Mouse (Mus musculus): ENCODE data around the gene Mpzl2. TPM values are rescaled to one million over a fixed set of nuclear protein-coding genes. Genes with fewer than 3 reads are reported as not detected.

Gene Mpzl2
- polyA plus RNA-seq (2014; fragmentation: Nextera tagmentation; extraction: Ambion mirVana): 26.7 and 27.0 TPM in 2 replicates

DNA sequence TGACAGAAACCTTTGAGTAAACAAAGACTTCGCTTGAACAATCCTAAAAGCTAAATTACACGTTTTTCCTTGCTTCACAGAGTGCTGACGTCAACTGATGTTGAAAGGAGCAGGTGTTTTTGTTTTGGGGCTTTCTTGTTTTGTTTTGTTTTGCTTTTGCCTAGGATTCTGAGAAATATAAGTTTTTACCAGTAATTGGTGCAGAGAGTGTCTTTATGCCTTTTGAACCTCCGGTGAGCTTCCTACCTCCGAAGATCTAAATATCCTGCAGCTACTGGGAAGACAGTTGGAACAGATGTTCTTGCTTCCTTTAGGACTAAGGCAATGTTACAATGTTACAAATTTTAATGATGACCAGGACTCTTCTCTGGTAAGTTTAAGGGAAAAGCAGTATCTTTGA, at the start of gene Mpzl2:
TSS of gene Mpzl2 (plus strand) at position 301 of the 400 bp plus-strand sequence.
- 39% methylated on average over 5 of the region's 5 CpGs for WGBS
- Histone ChIP-seq H3K27me3 (replicated peaks; ENCODE audit: control insufficient read depth, insufficient read depth, low read length) (peaks cover 44% of the 10 kb centered on the region), H3K4me2 (ENCODE audit: low read length) (peak within 1 kb of the TSS; percentile 15), H3K36me3 (ENCODE audit: control insufficient read depth, insufficient read depth, low read length) (no peaks in the 10 kb centered on the region), H3K27ac (ENCODE audit: low read depth) (no peak within 1 kb of the TSS), H3K9me3 (ENCODE audit: control insufficient read depth, low read length) (no peaks in the 10 kb centered on the region), H3K9ac (ENCODE audit: low read length) (no peak within 1 kb of the TSS), H3K4me3 (ENCODE audit: low read depth, low read length) (no peak within 1 kb of the TSS), H3K4me1 (replicated peaks; ENCODE audit: control insufficient read depth, insufficient read depth, low read length) (peaks cover 5% of the 10 kb centered on the region; the same call in 1 of the 2 replicates)
- ATAC-seq (replicated peaks; ENCODE audit: low FRiP score, low TSS enrichment, low read depth) (no peak), DNase-seq (ENCODE audit: low spot score) (no peak)

DNA sequence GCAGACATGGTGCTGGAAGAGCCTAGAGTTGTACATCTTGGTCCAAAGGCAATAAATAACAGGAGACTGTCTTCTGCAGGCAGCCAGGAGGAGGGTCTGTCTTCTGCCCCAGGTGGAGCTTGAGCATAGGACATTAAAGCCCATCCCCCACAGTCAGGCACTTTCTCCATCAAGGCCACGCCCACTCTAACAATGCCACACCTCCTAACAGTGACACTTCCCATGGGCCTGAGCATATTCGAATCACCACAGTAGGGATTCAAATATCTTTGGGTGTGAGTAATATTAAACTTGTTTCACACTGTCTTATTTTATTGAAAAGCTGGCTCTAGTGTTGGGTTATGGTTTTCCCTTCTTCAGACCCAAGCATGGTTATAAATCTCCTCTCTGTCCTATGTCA, 47.8 kb upstream of the Mpzl2 start:
- 79% methylated on average over 2 of the region's 2 CpGs for WGBS
- Histone ChIP-seq H3K9ac (ENCODE audit: low read length) (no peak overlapping the region), H3K4me3 (ENCODE audit: low read depth, low read length) (no peak overlapping the region), H3K4me1 (replicated peaks; ENCODE audit: control insufficient read depth, insufficient read depth, low read length) (no peaks in the 10 kb centered on the region), H3K27me3 (replicated peaks; ENCODE audit: control insufficient read depth, insufficient read depth, low read length) (no peaks in the 10 kb centered on the region), H3K9me3 (ENCODE audit: control insufficient read depth, low read length) (no peaks in the 10 kb centered on the region), H3K4me2 (ENCODE audit: low read length) (no peak overlapping the region), H3K36me3 (ENCODE audit: control insufficient read depth, insufficient read depth, low read length) (no peaks in the 10 kb centered on the region), H3K27ac (ENCODE audit: low read depth) (no peak overlapping the region)
- no peak for DNase-seq (ENCODE audit: low spot score)
- ATAC-seq (replicated peaks; ENCODE audit: low FRiP score, low TSS enrichment, low read depth): no peak

DNA sequence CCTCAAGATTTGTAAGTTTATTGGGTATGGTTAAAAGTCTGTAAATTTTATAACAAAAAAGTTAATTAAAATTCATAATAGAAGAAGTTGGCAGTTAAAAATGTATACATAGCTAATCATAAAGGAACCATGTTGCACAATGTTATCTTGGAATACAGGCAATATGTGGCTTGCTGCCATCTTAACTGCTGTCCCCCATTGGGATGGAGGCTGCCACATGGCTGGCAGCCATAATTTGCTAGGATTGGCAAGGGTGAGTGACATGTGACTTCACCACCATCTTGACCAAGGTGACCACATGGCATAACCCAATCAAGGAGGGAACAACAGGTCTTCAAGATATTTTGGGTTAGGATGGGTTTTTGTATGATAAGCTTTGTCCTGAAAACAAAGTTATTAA, 47.3 kb upstream of the Mpzl2 start:
- Histone ChIP-seq H3K4me1 (replicated peaks; ENCODE audit: control insufficient read depth, insufficient read depth, low read length) (no peaks in the 10 kb centered on the region), H3K27ac (ENCODE audit: low read depth) (no peak overlapping the region), H3K9me3 (ENCODE audit: control insufficient read depth, low read length) (no peaks in the 10 kb centered on the region), H3K9ac (ENCODE audit: low read length) (no peak overlapping the region), H3K4me3 (ENCODE audit: low read depth, low read length) (no peak overlapping the region), H3K27me3 (replicated peaks; ENCODE audit: control insufficient read depth, insufficient read depth, low read length) (no peaks in the 10 kb centered on the region), H3K36me3 (ENCODE audit: control insufficient read depth, insufficient read depth, low read length) (no peaks in the 10 kb centered on the region), H3K4me2 (ENCODE audit: low read length) (no peak overlapping the region)
- ATAC-seq (replicated peaks; ENCODE audit: low FRiP score, low TSS enrichment, low read depth): no peak
- DNase-seq (ENCODE audit: low spot score): no peak

DNA sequence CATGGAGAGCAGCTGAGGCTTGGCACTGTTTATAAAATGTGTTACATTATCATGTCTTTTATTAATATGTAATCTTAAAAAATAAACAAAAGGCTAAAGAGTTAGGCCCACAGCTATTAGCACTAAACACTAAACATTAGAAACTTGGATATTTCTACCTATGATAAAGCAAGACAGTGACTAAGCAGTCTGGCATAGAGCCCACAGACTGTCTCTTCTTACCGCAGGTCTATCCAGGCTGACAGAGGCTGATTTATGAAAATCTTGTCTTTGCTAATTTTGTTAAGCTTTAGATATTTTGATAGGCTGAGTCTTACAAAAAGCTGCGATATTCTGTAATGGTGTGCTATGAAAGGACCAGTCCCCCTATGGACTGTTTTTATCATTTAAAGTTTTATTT, 46.3 kb upstream of the Mpzl2 start:
- DNase-seq (ENCODE audit: low spot score): no peak
- H3K9me3 ChIP-seq (ENCODE audit: control insufficient read depth, low read length): no peaks in the 10 kb centered on the region
- H3K4me3 ChIP-seq (ENCODE audit: low read depth, low read length): no peak overlapping the region
- no peaks in the 10 kb centered on the region for H3K4me1 ChIP-seq (replicated peaks; ENCODE audit: control insufficient read depth, insufficient read depth, low read length)
- no peak overlapping the region for H3K9ac ChIP-seq (ENCODE audit: low read length)
- no peaks in the 10 kb centered on the region for H3K36me3 ChIP-seq (ENCODE audit: control insufficient read depth, insufficient read depth, low read length)
- WGBS: 77% methylated on average over 2 of the region's 2 CpGs
- H3K27me3 ChIP-seq (replicated peaks; ENCODE audit: control insufficient read depth, insufficient read depth, low read length): no peaks in the 10 kb centered on the region
- no peak for ATAC-seq (replicated peaks; ENCODE audit: low FRiP score, low TSS enrichment, low read depth)
- no peak overlapping the region for H3K27ac ChIP-seq (ENCODE audit: low read depth)
- H3K4me2 ChIP-seq (ENCODE audit: low read length): no peak overlapping the region

DNA sequence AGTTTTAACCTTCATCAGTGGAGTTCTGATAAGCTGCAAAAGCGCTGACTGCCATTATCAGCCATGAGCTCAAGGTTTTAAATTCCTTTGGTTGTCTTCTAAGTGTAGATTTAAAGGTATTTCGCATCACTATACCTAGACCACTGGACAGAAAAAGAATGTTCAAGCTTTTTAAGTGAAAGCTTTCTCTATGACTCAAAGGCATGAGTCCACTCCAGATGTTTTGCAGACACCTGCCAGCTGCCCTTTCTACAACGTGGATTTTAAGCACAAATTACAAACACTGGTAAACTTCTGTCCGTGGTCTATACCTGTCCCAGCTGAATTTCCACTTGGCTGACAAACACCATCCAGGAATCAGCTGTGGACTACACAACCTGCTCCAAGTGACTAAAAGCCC, 44.6 kb upstream of the Mpzl2 start:
- ATAC-seq (replicated peaks; ENCODE audit: low FRiP score, low TSS enrichment, low read depth): no peak

DNA sequence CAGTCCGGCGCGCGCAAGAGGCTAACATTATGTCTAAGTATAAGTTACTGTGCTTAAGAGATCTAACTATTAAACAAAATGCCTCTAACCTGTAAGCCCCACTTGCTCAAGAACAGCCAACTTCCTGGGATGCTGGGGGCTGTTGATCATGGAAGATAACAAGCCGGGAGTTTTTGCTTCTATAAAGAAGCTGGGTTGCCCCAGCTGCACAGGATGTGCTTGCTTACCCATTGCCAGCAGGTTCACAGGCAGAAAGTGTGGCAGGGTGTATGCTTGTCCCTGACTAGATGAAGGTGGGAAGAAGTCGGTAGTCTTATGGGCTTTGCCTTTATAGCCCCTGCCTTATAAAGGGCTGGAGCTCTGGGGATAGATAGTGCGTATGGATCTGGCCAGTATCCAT, 43.0 kb upstream of the Mpzl2 start:
- H3K4me3 ChIP-seq (ENCODE audit: low read depth, low read length): no peak overlapping the region
- no peaks in the 10 kb centered on the region for H3K4me1 ChIP-seq (replicated peaks; ENCODE audit: control insufficient read depth, insufficient read depth, low read length)
- 92% methylated on average over 7 of the region's 7 CpGs for WGBS
- no peak overlapping the region for H3K9ac ChIP-seq (ENCODE audit: low read length)
- no peaks in the 10 kb centered on the region for H3K36me3 ChIP-seq (ENCODE audit: control insufficient read depth, insufficient read depth, low read length)
- H3K9me3 ChIP-seq (ENCODE audit: control insufficient read depth, low read length): no peaks in the 10 kb centered on the region
- H3K4me2 ChIP-seq (ENCODE audit: low read length): no peak overlapping the region
- H3K27me3 ChIP-seq (replicated peaks; ENCODE audit: control insufficient read depth, insufficient read depth, low read length): 0 out of 2 replicates have a peak, but pooled peaks cover 1% of the 10 kb centered on the region
- DNase-seq (ENCODE audit: low spot score) (no peak), ATAC-seq (replicated peaks; ENCODE audit: low FRiP score, low TSS enrichment, low read depth) (no peak)
- H3K27ac ChIP-seq (ENCODE audit: low read depth): no peak overlapping the region

More for the DNA sequence above, 44.6 kb upstream of the Mpzl2 start:
- no peaks in the 10 kb centered on the region for H3K9me3 ChIP-seq (ENCODE audit: control insufficient read depth, low read length)
- no peak overlapping the region for H3K9ac ChIP-seq (ENCODE audit: low read length)
- no peak overlapping the region for H3K4me3 ChIP-seq (ENCODE audit: low read depth, low read length)
- no peaks in the 10 kb centered on the region for H3K4me1 ChIP-seq (replicated peaks; ENCODE audit: control insufficient read depth, insufficient read depth, low read length)
- DNase-seq (ENCODE audit: low spot score): no peak
- no peak overlapping the region for H3K4me2 ChIP-seq (ENCODE audit: low read length)
- WGBS: 64% methylated on average over 4 of the region's 4 CpGs
- no peaks in the 10 kb centered on the region for H3K27me3 ChIP-seq (replicated peaks; ENCODE audit: control insufficient read depth, insufficient read depth, low read length)
- H3K27ac ChIP-seq (ENCODE audit: low read depth): no peak overlapping the region
- no peaks in the 10 kb centered on the region for H3K36me3 ChIP-seq (ENCODE audit: control insufficient read depth, insufficient read depth, low read length)

DNA sequence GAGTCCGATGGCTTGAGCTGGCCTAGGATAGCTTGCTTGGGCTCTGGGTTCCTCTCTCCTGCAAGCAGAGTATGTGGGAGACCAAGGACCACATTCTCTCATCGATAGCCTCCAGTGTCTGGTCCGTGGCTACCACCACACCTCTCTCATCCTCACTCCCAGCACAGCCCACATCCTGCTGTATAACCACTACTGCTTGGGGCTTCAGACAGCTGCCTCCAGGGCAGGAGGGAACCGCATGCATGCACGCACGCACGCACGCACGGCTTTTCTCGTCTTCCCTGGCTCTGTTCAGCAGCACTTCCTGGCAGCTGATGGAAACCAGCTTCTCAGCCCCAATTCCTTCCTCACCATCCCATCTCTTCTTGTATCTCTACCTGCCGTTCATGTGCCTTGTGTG, 41.5 kb upstream of the Mpzl2 start:
- Histone ChIP-seq H3K27me3 (replicated peaks; ENCODE audit: control insufficient read depth, insufficient read depth, low read length) (0 out of 2 replicates have a peak, but pooled peaks cover 4% of the 10 kb centered on the region), H3K9me3 (ENCODE audit: control insufficient read depth, low read length) (no peaks in the 10 kb centered on the region), H3K4me3 (ENCODE audit: low read depth, low read length) (no peak overlapping the region), H3K4me2 (ENCODE audit: low read length) (no peak overlapping the region), H3K36me3 (ENCODE audit: control insufficient read depth, insufficient read depth, low read length) (no peaks in the 10 kb centered on the region), H3K9ac (ENCODE audit: low read length) (no peak overlapping the region), H3K4me1 (replicated peaks; ENCODE audit: control insufficient read depth, insufficient read depth, low read length) (no peaks in the 10 kb centered on the region), H3K27ac (ENCODE audit: low read depth) (no peak overlapping the region)
- no peak for ATAC-seq (replicated peaks; ENCODE audit: low FRiP score, low TSS enrichment, low read depth)
- DNase-seq (ENCODE audit: low spot score): no peak
- WGBS: 65% methylated on average over 11 of the region's 11 CpGs

DNA sequence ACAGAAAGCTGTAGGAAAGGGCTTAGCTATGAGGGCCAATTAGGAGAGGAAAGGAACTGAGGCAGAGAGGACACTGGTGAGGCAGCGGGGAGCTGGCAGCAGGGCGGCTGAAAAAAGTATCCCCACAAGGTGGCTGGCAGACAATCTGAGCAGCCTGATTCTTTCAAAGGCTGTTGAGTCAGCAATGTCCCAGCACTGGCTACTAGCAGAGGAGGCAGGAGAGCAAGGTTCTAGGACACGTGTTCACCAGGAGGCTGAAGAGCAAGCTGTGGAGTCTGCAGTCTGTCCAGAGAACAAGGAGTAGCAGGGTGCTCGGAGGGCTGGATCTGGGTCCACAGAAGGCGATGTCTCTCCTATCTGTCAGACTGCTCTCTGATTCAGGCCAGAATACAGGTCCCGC, 40.4 kb upstream of the Mpzl2 start:
- ATAC-seq (replicated peaks; ENCODE audit: low FRiP score, low TSS enrichment, low read depth): no peak

DNA sequence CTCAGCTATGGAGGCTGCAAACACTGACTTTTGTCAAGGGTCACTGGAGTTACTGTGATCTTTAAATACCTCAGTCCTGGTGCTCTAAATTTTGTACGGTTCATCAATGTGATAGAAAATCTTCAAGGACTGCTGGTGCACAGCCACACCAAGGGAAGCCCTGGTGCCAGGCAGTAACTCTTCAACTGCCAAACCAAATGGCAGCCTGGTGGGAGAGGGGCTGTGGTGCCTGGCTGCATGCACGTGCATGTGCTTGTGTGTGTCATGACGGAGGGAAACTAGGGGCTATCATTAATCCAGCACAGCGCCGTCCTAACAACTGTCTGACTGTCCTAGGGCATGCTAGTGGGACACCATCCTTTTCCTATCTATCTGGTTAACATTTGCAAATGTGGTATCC, 39.8 kb upstream of the Mpzl2 start:
- 0 out of 2 replicates have a peak, but pooled peaks cover 4% of the 10 kb centered on the region for H3K27me3 ChIP-seq (replicated peaks; ENCODE audit: control insufficient read depth, insufficient read depth, low read length)
- H3K9me3 ChIP-seq (ENCODE audit: control insufficient read depth, low read length): no peaks in the 10 kb centered on the region
- no peak overlapping the region for H3K4me3 ChIP-seq (ENCODE audit: low read depth, low read length)
- H3K4me1 ChIP-seq (replicated peaks; ENCODE audit: control insufficient read depth, insufficient read depth, low read length): no peaks in the 10 kb centered on the region
- no peak overlapping the region for H3K4me2 ChIP-seq (ENCODE audit: low read length)
- ATAC-seq (replicated peaks; ENCODE audit: low FRiP score, low TSS enrichment, low read depth): no peak
- no peak for DNase-seq (ENCODE audit: low spot score)
- 82% methylated on average over 5 of the region's 5 CpGs for WGBS
- H3K27ac ChIP-seq (ENCODE audit: low read depth): no peak overlapping the region
- H3K9ac ChIP-seq (ENCODE audit: low read length): no peak overlapping the region
- H3K36me3 ChIP-seq (ENCODE audit: control insufficient read depth, insufficient read depth, low read length): no peaks in the 10 kb centered on the region

More for the DNA sequence above, 40.4 kb upstream of the Mpzl2 start:
- WGBS: 61% methylated on average over 6 of the region's 6 CpGs
- Histone ChIP-seq H3K4me1 (replicated peaks; ENCODE audit: control insufficient read depth, insufficient read depth, low read length) (no peaks in the 10 kb centered on the region), H3K9ac (ENCODE audit: low read length) (no peak overlapping the region), H3K9me3 (ENCODE audit: control insufficient read depth, low read length) (no peaks in the 10 kb centered on the region), H3K4me2 (ENCODE audit: low read length) (no peak overlapping the region), H3K36me3 (ENCODE audit: control insufficient read depth, insufficient read depth, low read length) (no peaks in the 10 kb centered on the region), H3K27ac (ENCODE audit: low read depth) (no peak overlapping the region), H3K4me3 (ENCODE audit: low read depth, low read length) (no peak overlapping the region), H3K27me3 (replicated peaks; ENCODE audit: control insufficient read depth, insufficient read depth, low read length) (0 out of 2 replicates have a peak, but pooled peaks cover 4% of the 10 kb centered on the region)
- no peak for DNase-seq (ENCODE audit: low spot score)

Data from intestine, embryonic 14.5 days (tissue).